Mouse (Mus musculus) CD8-positive naive resting alpha-beta T cell, adult 57 days (primary cell): ENCODE data around the gene Lamtor4. TPM values are rescaled to one million over a fixed set of nuclear protein-coding genes. Genes with fewer than 3 reads are reported as not detected.

Experiments used
- total RNA-seq: library from RNA; stranded (reverse); gene quantifications from one replicate; pipeline ENCODE4 v1.2.4, GENCODE M21; 2023

Lamtor4 gene
- total RNA-seq = 24.8 TPM

DNA sequence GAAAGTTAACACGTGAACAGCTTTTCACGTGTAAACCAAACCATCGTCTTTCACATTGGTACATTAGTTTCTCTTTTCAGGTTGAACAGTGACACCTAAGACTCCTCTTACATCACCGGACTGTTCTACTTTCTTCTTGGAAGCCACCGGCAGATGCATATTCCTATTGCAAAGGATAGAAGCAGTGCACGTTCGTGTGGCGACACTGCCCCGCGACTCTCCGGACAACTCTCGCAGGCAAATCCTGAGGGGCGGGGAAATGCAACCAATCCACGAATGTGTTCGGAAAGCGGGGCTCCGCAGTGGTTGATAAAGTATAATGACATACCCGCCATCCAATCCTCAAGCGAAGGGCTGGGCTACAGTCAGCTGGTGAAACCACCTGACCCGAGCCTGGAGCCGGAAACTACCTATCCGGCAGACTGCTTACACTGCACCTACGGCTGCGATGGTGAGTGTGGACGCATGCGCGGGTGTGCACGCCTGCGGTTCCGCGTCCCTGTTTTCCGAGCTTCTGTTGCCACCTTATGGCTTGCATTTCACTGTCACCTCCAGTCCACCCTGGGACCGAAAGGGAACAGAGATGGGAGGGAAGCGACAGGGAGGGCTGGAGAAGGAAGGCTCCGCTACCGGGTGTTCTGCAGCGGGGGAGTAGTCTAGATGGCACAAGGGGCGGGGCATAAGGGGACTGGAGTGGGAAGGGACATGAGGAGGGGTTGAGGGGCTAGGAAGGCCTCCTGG is at the start of gene Lamtor4:
Lamtor4 (plus strand) TSS at position 130 of the 741 bp plus-strand sequence.

DNA sequence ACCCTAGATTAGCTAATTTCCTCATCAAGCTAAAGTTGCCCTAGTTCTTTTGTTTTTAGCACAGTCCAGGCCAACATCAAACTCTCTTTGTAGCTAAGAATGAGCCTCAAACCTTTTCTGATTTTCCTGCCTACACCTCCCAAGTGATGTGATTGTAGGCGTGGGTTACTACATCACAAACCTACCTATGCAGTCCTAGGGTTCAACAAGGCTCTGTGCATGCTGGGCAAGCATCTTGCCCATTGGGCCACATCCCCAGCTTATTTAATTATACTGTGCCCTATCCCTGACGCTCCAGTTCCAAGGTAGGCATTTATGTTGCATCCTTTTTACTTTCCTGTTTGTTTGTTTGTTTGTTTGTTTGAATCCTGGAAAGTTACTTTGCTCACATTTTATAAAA is 29.6 kb upstream of the Lamtor4 start, which contains the start of gene Nxpe5:
Nxpe5 (plus strand) TSS at position 199 of the 400 bp plus-strand sequence.

DNA sequence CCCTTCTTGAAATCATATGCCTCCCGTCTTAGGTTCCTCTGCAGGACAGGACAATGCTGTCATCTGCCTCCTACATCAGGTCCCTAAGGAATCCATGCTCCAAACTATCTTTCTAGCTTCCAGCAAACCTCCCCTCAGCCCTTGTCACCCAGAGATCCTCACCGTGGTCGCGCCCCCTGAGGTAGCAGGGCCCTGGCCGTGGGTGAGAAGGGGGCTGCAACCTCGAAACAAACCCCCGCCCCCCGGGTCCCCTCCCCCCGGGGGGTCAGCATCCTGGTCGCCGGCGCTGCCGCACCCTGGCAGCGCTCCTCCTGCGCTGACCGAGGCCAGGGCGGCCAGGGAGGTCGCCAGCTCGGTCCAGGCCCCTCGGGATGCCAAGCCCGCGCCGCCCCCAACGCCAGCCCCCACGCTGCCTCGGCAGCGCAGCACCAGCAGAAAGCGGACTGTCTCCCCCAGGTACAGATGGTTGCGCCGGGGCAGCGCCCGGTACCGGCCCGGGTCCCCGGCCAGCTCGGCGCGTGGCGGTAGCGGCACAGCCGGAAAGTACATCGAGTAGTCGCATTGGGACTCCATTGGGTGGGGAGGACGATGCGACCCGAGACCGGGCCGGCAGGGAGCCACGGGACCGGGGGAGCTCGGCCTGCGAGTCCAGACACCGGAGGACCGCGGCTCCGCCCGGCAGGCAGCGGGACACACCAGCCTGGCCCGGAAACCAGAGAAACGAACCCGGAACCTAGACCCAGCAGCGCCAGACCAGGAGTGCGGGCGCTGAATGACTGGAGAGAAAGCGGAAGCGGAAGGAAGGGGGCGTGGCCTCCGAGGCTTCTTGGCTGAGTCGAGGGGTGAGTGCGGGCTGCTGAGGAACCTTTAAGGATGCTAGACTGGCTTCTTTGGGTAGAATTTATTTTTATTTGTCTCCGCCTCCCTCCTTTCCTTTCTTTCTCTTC is 8.3 kb downstream of the Lamtor4 start, which contains the start of gene BC037034:
BC037034 (minus strand) TSS at position 774 of the 947 bp plus-strand sequence.

DNA sequence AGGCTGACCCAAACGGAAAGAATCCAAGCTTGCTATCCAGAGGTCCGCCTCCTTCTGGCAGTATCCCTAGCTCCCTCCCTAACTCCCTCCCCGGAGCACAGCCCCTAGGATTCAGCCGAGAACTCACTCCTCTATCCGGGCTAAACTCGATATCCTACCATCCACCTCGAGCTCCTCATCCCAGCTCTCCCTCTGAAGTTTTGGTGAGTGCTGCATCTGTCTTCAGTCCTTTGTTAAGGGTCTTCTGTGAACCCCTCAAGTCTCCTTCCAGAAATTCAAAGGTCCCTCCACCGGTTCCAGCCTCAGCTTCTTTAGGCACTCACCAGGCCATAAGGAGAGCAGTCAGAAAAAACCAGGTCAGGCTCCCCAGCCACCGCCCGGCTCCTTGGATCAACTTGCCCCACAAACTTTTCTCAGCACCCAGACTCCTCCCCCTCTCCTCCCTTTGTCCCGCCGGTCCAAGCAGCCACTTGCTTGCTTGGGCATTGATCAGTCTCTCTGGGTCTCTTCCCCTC is 17.2 kb downstream of the Lamtor4 start, which contains the start of gene Gal3st4:
Gal3st4 (minus strand) TSS at position 432 of the 515 bp plus-strand sequence.

DNA sequence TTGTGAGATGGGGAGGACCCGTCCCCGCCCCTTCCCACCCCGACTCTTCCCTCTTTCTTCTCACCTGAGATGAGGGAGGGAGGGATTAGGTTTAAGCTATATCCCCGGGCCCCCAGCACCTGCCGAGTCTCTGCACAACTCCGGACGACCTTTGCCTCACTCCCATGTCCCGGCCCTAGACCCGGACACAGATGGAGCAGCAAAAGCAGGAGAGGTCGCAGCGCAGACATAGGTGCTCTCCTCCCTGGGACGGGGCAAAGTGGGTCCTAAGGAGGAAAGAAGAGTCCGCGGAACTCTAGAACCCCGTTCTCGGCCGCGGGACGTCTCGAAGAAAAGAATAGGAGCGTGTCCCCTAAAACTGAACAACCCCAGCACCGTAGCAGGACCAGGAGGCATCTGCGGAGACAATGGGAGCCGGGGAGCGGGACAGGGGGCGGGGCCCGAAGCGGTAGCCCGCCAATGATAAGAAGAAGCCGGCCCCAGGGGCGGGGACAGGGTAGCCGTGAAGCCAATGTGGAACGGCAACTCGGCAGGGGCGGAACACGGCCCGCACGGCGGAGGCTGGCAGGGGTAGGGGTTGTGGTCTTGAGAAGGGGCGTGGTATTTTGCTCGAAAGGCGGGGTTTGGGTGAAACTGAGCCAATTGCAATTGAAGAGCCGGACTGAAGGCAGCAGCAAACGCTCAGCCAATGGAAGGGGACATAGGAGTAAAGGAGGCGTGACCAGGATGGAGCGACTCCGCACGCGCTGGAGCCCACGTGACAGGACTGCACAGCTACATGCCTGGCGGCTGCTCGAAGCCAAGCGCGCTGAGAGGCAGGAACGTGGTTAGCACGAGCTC is 24.5 kb downstream of the Lamtor4 start, which contains the start of the genes Gm43720, Gpc2 and Stag3:
Gm43720 (minus strand) TSS at position 374 of the 840 bp plus-strand sequence.
Gpc2 (minus strand) TSS at position 421 of the 840 bp plus-strand sequence.
Stag3 (plus strand) TSS at position 656 of the 840 bp plus-strand sequence.

Other genes starting within 250 kb of the Lamtor4 start
- not detected for gene Smok3a, start 234.2 kb upstream of the Lamtor4 start, total RNA-seq
- gene Smok3b, start 234.1 kb upstream of the Lamtor4 start, total RNA-seq = not detected
- not detected for gene Smok3c, start 202.3 kb upstream of the Lamtor4 start, total RNA-seq
- 23.5 TPM for gene Zkscan1, start 170.4 kb upstream of the Lamtor4 start, total RNA-seq
- gene Zscan21, start 138.6 kb upstream of the Lamtor4 start, total RNA-seq = 13.4 TPM
- 13.9 TPM for gene Zfp113, start 99.7 kb upstream of the Lamtor4 start, total RNA-seq
- gene Cops6, start 94.4 kb upstream of the Lamtor4 start, total RNA-seq = 54.0 TPM
- gene Ap4m1, start 83.5 kb upstream of the Lamtor4 start, total RNA-seq = 26.7 TPM
- 74.2 TPM for gene Mcm7, start 83.1 kb upstream of the Lamtor4 start, total RNA-seq
- 29.3 TPM for gene Taf6, start 68.0 kb upstream of the Lamtor4 start, total RNA-seq
- 21.0 TPM for gene Cnpy4, start 68.0 kb upstream of the Lamtor4 start, total RNA-seq
- gene Mblac1, start 61.2 kb upstream of the Lamtor4 start, total RNA-seq = 0.67 TPM
- gene Nxpe5, start 29.6 kb upstream of the Lamtor4 start, total RNA-seq = not detected
- 53.1 TPM for gene BC037034, start 8.6 kb downstream of the Lamtor4 start, total RNA-seq
- gene Gal3st4, start 17.4 kb downstream of the Lamtor4 start, total RNA-seq = not detected
- not detected for gene Gm43720, start 24.5 kb downstream of the Lamtor4 start, total RNA-seq
- 0.86 TPM for gene Gpc2, start 24.5 kb downstream of the Lamtor4 start, total RNA-seq
- gene Stag3, start 24.8 kb downstream of the Lamtor4 start, total RNA-seq = not detected
- gene Pvrig, start 86.5 kb downstream of the Lamtor4 start, total RNA-seq = not detected
- gene Zfp157, start 186.0 kb downstream of the Lamtor4 start, total RNA-seq = 12.3 TPM